Mouse (Mus musculus): Measurements from ENCODE around the gene Raet1e. TPM values are rescaled to one million over a fixed set of nuclear protein-coding genes. Genes with fewer than 3 reads are reported as not detected.
"Not testable (repeated sequence)": the region's sequence is repeated elsewhere in the genome, so short reads cannot be mapped to it uniquely, and the experiment has no call there.

The Raet1e gene
- polyA plus RNA-seq, 2 experiments, result 6.2 to 7.3 TPM

DNA sequence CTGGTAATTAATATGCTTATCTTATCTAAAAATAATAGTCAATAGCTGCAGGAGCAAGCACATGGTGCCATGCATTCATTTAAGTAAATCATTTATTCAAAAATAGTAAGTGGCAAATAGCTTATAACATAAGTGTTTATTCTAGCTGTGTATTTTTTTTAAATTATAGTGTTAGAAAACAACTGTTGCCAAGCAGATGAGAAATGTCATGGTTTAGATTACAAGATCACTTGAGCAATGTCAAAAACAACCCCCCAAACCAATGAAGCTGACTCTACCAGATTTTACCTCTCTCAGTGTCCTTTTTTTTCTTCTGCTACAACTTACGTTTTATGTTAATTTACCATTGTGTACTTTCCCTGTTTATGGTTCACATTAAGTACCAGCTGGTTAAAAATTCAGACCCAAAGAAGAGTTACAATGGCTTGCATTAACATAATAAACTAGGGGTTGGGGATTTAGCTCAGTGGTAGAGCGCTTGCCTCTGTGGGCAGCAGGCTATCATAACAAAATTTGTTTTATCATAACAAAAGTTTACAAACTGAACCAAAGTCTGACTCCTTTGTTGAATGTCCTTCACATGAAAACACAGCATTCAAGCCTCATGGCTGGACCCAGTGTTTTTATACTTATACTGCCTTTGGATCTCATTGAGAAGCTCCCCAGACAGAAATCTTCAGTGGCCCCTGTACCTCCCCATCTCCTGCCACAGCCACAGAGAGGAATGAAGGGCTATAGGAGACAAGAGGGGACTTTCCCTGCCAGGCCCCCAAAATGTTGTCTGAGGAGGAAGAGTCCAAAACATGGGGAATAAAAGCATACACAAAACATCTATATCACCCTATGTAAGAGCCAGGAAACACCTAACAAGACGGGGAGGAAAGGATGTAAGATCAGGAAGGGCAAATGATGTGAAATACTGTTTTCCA lies 3.2 kb upstream of the Raet1e start:
- Histone ChIP-seq H3K4me2 (replicated peaks; ENCODE audit: low read depth, low read length, severe bottlenecking) (no peak overlapping the region), H3K4me1 (ENCODE audit: control insufficient read depth, insufficient read depth, low read length) (peaks cover 4% of the 10 kb centered on the region), H3K36me3 (ENCODE audit: control insufficient read depth, insufficient read depth, low read length) (no peaks in the 10 kb centered on the region), H3K9me3 (ENCODE audit: control insufficient read depth, low read length) (no peaks in the 10 kb centered on the region), H3K27me3 (ENCODE audit: control insufficient read depth, insufficient read depth, low read length) (peaks cover 66% of the 10 kb centered on the region), H3K9ac (ENCODE audit: low read depth, low read length, severe bottlenecking) (no peak overlapping the region), H3K27ac (replicated peaks; ENCODE audit: low read depth, low read length) (no peak overlapping the region), H3K4me3 (replicated peaks; ENCODE audit: low read length) (no peak overlapping the region)
- DNase-seq (ENCODE audit: low spot score), result no peak
- WGBS, result 9% methylated on average over 3 of the region's 3 CpGs
- ATAC-seq (ENCODE audit: low FRiP score, low read depth), result no peak
- no peak for TF ChIP-seq POLR2A (IDR thresholded peaks at IDR 0.05; ENCODE audit: borderline replicate concordance, extremely low read depth, insufficient read depth, insufficient read length)

DNA sequence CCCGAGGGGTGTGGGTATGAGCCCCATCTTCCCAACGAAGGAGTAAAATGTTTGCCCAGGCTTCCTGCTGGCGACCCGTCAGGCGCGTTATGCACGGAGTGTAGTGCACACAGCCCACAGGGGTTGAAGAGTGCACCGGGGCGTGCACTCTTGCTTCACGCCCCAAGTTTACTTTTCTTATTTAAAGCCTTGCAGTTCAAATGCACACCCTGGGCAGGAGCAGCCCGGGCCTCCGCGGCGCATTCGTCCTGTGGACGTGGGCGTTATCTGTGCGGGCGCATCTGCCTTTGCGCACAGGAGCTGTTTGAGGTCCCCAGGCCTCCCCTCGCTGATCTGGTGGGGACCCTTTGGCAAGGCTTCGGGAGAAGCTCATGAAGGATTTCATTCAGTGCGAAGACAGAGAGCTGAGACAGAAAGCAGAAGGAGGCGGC lies 777 bp downstream of the Raet1e start:
- no peak for ATAC-seq (ENCODE audit: low FRiP score, low read depth)
- H3K27me3 ChIP-seq (ENCODE audit: control insufficient read depth, insufficient read depth, low read length), result peaks cover 58% of the 10 kb centered on the region
- no peak for TF ChIP-seq POLR2A (IDR thresholded peaks at IDR 0.05; ENCODE audit: borderline replicate concordance, extremely low read depth, insufficient read depth, insufficient read length)
- H3K4me1 ChIP-seq (ENCODE audit: control insufficient read depth, insufficient read depth, low read length), result no peaks in the 10 kb centered on the region
- under 1% methylated on average over 24 of the region's 24 CpGs for WGBS
- H3K4me3 ChIP-seq (replicated peaks; ENCODE audit: low read length), result peak overlapping the region; percentile 28; the same call in 1 of the 2 replicates
- H3K9ac ChIP-seq (ENCODE audit: low read depth, low read length, severe bottlenecking), result no peak overlapping the region
- no peaks in the 10 kb centered on the region for H3K36me3 ChIP-seq (ENCODE audit: control insufficient read depth, insufficient read depth, low read length)
- no peaks in the 10 kb centered on the region for H3K9me3 ChIP-seq (ENCODE audit: control insufficient read depth, low read length)
- no peak for DNase-seq (ENCODE audit: low spot score)
- H3K4me2 ChIP-seq (replicated peaks; ENCODE audit: low read depth, low read length, severe bottlenecking), result peak overlapping the region; percentile 50; the same call in 1 of the 2 replicates
- no peak overlapping the region for H3K27ac ChIP-seq (replicated peaks; ENCODE audit: low read depth, low read length)

DNA sequence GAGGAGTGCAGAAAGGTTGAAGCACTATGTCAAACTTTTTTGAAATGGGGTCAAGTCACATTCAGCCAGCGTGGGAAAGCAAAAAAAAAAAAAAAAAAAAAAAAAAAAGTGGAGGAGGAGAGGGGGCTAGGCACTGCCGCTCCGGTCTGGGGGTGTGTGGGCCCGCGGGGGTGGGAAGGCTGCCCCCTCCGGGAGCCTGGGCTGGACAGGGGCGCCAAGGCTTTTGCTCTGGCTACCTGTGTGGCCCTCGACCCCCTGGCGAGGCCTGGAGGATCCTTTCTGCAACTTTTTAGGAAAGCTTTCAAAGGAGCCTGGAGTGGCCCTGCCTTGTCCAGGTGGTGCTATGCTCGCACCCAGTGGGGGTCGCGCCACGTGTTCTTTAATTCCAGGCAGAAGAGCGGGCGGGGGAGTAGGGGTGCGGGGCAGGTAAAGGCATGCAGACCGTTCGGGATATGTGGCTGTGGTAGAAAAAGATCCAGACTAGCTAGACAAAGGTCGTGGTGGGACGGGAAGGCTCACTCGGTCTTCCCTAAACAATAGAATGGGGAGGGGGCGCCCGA lies 1.3 kb downstream of the Raet1e start:
- Histone ChIP-seq H3K27ac (replicated peaks; ENCODE audit: low read depth, low read length) (no peak overlapping the region), H3K27me3 (ENCODE audit: control insufficient read depth, insufficient read depth, low read length) (peaks cover 57% of the 10 kb centered on the region), H3K4me1 (ENCODE audit: control insufficient read depth, insufficient read depth, low read length) (no peaks in the 10 kb centered on the region), H3K9ac (ENCODE audit: low read depth, low read length, severe bottlenecking) (no peak overlapping the region), H3K36me3 (ENCODE audit: control insufficient read depth, insufficient read depth, low read length) (no peaks in the 10 kb centered on the region), H3K9me3 (ENCODE audit: control insufficient read depth, low read length) (no peaks in the 10 kb centered on the region), H3K4me3 (replicated peaks; ENCODE audit: low read length) (no peak overlapping the region), H3K4me2 (replicated peaks; ENCODE audit: low read depth, low read length, severe bottlenecking) (no peak overlapping the region)
- no peak for TF ChIP-seq POLR2A (IDR thresholded peaks at IDR 0.05; ENCODE audit: borderline replicate concordance, extremely low read depth, insufficient read depth, insufficient read length)
- ATAC-seq (ENCODE audit: low FRiP score, low read depth), result no peak
- DNase-seq (ENCODE audit: low spot score), result no peak
- 1% methylated on average over 22 of the region's 23 CpGs for WGBS

DNA sequence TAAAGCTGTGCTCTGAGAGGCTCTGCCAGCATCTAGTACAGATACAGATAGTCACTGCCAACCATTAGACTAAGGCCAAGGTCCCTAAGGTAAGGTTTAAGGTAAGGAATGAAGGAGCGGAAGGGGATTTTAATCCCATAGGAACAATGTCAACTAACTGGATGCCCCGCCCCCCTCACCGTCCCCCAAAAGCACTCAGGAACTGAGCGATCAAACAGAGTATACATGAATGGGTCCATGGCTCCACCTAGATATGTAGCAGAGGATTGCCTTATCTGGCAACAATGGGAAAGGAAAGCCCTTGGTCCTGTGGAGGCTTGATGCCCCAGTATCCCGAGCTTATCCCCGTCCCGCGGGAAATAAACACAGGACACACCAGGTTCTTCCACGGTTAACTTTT lies 4.9 kb downstream of the Raet1e start:
- H3K27me3 ChIP-seq (ENCODE audit: control insufficient read depth, insufficient read depth, low read length), result peaks cover 23% of the 10 kb centered on the region; the same call in 1 of the 2 replicates
- not testable (repeated sequence) for H3K4me1 ChIP-seq (ENCODE audit: control insufficient read depth, insufficient read depth, low read length); DNase-seq (ENCODE audit: low spot score); H3K4me3 ChIP-seq (replicated peaks; ENCODE audit: low read length); H3K27ac ChIP-seq (replicated peaks; ENCODE audit: low read depth, low read length); H3K36me3 ChIP-seq (ENCODE audit: control insufficient read depth, insufficient read depth, low read length); ATAC-seq (ENCODE audit: low FRiP score, low read depth); H3K9ac ChIP-seq (ENCODE audit: low read depth, low read length, severe bottlenecking); H3K9me3 ChIP-seq (ENCODE audit: control insufficient read depth, low read length)
- H3K4me2 ChIP-seq (replicated peaks; ENCODE audit: low read depth, low read length, severe bottlenecking), result peak overlapping the region; percentile 26; the same call in 1 of the 2 replicates
- WGBS, result 9% methylated on average over 9 of the region's 9 CpGs

DNA sequence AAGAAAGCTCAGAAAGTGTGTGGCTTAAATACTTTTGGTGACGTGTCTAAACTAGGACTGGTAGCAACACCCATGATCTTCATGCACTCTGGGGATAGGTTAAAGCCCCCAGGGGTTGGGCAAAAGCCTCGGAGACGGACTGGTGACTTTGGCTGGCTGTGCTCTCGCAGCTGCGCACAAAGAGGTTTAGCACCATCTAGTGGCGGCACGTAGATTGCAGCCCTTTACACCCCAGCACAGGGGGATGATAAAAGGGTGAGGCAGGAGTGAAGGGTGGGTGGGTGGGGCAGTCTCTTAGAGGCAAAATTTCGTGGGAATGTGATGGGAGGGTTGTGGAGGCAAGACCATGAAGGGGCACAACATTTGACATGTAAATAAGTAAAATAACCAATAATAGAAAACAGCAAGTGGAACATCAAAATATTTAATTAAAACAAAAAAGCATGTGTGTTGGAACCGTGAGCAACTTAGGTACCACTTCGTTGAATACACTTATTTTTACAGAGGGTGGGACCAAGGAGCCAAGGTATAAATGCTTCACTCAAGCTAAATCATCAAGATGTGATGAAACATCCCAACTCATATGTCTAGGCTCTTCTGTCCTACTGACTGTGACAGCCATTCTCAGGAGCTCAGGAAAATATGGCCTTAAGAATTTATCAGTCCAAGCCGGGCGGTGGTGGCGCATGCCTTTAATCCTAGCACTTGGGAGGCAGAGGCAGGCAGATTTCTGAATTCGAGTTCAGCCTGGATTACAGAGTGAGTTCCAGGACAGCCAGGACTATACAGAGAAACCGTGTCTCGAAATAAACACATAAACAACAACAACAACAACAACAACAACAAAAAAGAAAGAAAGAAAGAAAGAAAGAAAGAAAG lies 5.6 kb downstream of the Raet1e start:
- DNase-seq (ENCODE audit: low spot score); H3K9me3 ChIP-seq (ENCODE audit: control insufficient read depth, low read length); H3K27ac ChIP-seq (replicated peaks; ENCODE audit: low read depth, low read length); H3K4me3 ChIP-seq (replicated peaks; ENCODE audit: low read length); H3K9ac ChIP-seq (ENCODE audit: low read depth, low read length, severe bottlenecking); H3K4me1 ChIP-seq (ENCODE audit: control insufficient read depth, insufficient read depth, low read length); H3K36me3 ChIP-seq (ENCODE audit: control insufficient read depth, insufficient read depth, low read length): not testable (repeated sequence)
- peak; percentile 41; the same call in 1 of the 2 replicates for ATAC-seq (ENCODE audit: low FRiP score, low read depth)
- Histone ChIP-seq H3K27me3 (ENCODE audit: control insufficient read depth, insufficient read depth, low read length) (peaks cover 16% of the 10 kb centered on the region; the same call in 1 of the 2 replicates), H3K4me2 (replicated peaks; ENCODE audit: low read depth, low read length, severe bottlenecking) (peak overlapping the region; percentile 26; the same call in 1 of the 2 replicates)
- WGBS, result 35% methylated on average over 13 of the region's 16 CpGs

DNA sequence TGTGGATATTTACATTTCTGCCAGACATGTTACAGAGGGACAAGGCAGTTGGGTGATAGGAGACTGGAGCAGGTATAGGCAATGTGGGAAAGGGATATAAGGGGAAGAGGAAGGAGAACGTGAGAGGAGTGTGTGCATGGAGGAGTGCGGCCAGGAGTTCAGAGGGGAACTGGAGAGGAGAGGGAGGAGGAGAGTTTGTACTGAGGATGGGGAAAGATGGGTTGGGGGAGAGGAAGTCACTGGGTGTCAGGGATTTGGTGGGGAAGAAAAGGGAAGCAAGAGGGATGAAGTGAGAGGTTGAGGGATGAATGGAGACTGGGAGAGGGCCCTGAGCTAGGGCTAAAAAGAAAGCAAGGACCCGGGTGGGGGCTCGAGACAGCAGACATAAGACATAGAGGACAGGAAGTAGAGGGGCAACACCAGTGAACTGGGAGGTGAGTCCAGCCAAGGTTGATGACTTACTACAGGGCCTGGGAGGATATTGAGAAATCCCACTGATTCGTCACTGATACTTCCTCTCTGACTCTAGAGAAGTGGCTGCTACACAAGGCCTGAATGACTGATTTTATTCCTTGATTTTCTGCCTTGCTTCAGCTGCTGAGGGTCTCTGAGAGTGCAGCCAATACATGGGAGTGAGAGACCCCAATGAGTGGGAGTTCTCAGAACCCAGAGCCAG lies 7.1 kb downstream of the Raet1e start:
- H3K36me3 ChIP-seq (ENCODE audit: control insufficient read depth, insufficient read depth, low read length); H3K4me1 ChIP-seq (ENCODE audit: control insufficient read depth, insufficient read depth, low read length); DNase-seq (ENCODE audit: low spot score); H3K9me3 ChIP-seq (ENCODE audit: control insufficient read depth, low read length); ATAC-seq (ENCODE audit: low FRiP score, low read depth); H3K4me3 ChIP-seq (replicated peaks; ENCODE audit: low read length); H3K4me2 ChIP-seq (replicated peaks; ENCODE audit: low read depth, low read length, severe bottlenecking); H3K27ac ChIP-seq (replicated peaks; ENCODE audit: low read depth, low read length); H3K9ac ChIP-seq (ENCODE audit: low read depth, low read length, severe bottlenecking); H3K27me3 ChIP-seq (ENCODE audit: control insufficient read depth, insufficient read depth, low read length): not testable (repeated sequence)
- 59% methylated on average over 4 of the region's 5 CpGs for WGBS

DNA sequence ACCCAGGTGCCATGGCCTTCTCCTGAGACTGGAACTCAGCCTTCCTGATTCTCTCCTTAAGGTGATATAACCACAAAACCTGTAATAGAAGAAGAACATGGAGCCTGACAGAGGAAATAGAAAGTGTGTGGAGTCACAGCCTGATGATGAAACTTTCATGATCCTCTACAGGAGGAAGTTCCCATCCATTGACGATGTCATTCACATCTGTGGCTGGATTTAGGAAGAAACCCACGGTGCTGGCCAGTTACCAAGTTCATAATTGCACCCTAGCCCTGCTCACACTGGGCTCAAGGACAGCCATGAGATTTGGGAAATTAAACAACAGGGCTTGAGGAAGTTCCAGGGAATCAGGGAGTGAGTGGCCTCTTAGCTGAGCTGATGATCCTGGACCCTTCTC lies 7.7 kb downstream of the Raet1e start:
- not testable (repeated sequence) for H3K27me3 ChIP-seq (ENCODE audit: control insufficient read depth, insufficient read depth, low read length); DNase-seq (ENCODE audit: low spot score); H3K4me1 ChIP-seq (ENCODE audit: control insufficient read depth, insufficient read depth, low read length); H3K9me3 ChIP-seq (ENCODE audit: control insufficient read depth, low read length); H3K9ac ChIP-seq (ENCODE audit: low read depth, low read length, severe bottlenecking); H3K4me2 ChIP-seq (replicated peaks; ENCODE audit: low read depth, low read length, severe bottlenecking); H3K36me3 ChIP-seq (ENCODE audit: control insufficient read depth, insufficient read depth, low read length); H3K4me3 ChIP-seq (replicated peaks; ENCODE audit: low read length); ATAC-seq (ENCODE audit: low FRiP score, low read depth); H3K27ac ChIP-seq (replicated peaks; ENCODE audit: low read depth, low read length)
- WGBS, result 64% methylated on average over 2 of the region's 2 CpGs
